Mouse (Mus musculus) hindbrain, postnatal 0 days (tissue): ENCODE data around the gene Gna12. TPM values are rescaled to one million over a fixed set of nuclear protein-coding genes. Genes with fewer than 3 reads are reported as not detected.

Experiments used
- ATAC-seq: fragments of 200-750 bp; cut with Nextera tagmentation; 2 replicates; pipeline ENCODE4 v1.8.0; 2017; ENCODE audit warnings: mild to moderate bottlenecking, moderate TSS enrichment, moderate library complexity
- DNase-seq: peaks from one replicate; pipeline ENCODE4 v3.0.0-alpha.2; 2015; ENCODE audit warnings: low spot score
- H3K27ac ChIP-seq: fragments of 300-500 bp; sonication (generic); 2 replicates; pipeline ENCODE4 v1.5.1; 2014; ENCODE audit warnings: mild to moderate bottlenecking
- H3K27me3 ChIP-seq: fragments of 300-500 bp; sonication (generic); 2 replicates; pipeline ENCODE4 v1.6.1; 2014; ENCODE audit warnings: low read length, mixed read lengths; ENCODE audit not compliant: insufficient read depth
- H3K36me3 ChIP-seq: fragments of 300-500 bp; sonication (generic); 2 replicates; pipeline ENCODE4 v1.6.1; 2014; ENCODE audit warnings: low read length, mixed read lengths; ENCODE audit not compliant: insufficient read depth
- H3K4me1 ChIP-seq: fragments of 300-500 bp; sonication (generic); 2 replicates; pipeline ENCODE4 v1.6.1; 2014; ENCODE audit warnings: antibody characterized with exemption, low read length, mixed read lengths; ENCODE audit not compliant: insufficient read depth
- H3K4me2 ChIP-seq: fragments of 300-500 bp; sonication (generic); 2 replicates; pipeline ENCODE4 v1.6.1; 2014; ENCODE audit warnings: low read depth, mild to moderate bottlenecking, low read length, moderate library complexity, mixed read lengths
- H3K4me3 ChIP-seq: fragments of 300-500 bp; sonication (generic); 2 replicates; pipeline ENCODE4 v1.5.1; 2014; ENCODE audit warnings: low read length
- H3K9ac ChIP-seq: fragments of 300-500 bp; sonication (generic); replicated peaks from 2 replicates; pipeline ENCODE4 v1.6.1; 2014; ENCODE audit warnings: mild to moderate bottlenecking, low read length, moderate library complexity, mixed read lengths
- H3K9me3 ChIP-seq: fragments of 300-500 bp; sonication (generic); 2 replicates; pipeline ENCODE4 v1.6.1; 2016; ENCODE audit warnings: low read length, mixed read lengths
- CTCF ChIP-seq: IDR thresholded peaks from 2 replicates; pipeline ENCODE4 v1.5.1; 2016; ENCODE audit warnings: antibody characterized with exemption, control low read depth, low read depth
- WGBS: fragments of 180-500 bp; shearing (Covaris S2); extraction: QIAGEN DNeasy Blood & Tissue Kit; methylation state at CpG from one replicate; pipeline ENCODE4 v1.1.7; 2014; 5-methylcytosine and 5-hydroxymethylcytosine counted together
- polyA plus RNA-seq: library from polyadenylated mRNA; unstranded; fragments of >200 nt; fragmentation: Nextera tagmentation; extraction: Ambion mirVana; gene quantifications from 2 replicates; pipeline ENCODE4 v1.2.1, GENCODE M21; 2015
- total RNA-seq: library from RNA; depleted of rRNA; stranded (reverse); fragments of >200 nt; gene quantifications from 2 replicates; pipeline ENCODE4 v1.2.3, GENCODE M21; 2014; rRNA removed

Gene Gna12
- total and polyA plus RNA-seq, 2 experiments from 2014 or later = 35.9 to 201 TPM

GRCm38 (mm10) chr5:140710315-140710714 is 119.9 kb downstream of the Gna12 start:
- H3K27ac ChIP-seq = no peak overlapping the region
- DNase-seq (no peak), ATAC-seq (no peak)
- H3K4me3 ChIP-seq = no peak overlapping the region
- H3K27me3 ChIP-seq = no peaks in the 10 kb centered on the region
- no peak for TF ChIP-seq CTCF
- H3K36me3 ChIP-seq = peaks cover 56% of the 10 kb centered on the region
- 88% methylated on average over 6 of the region's 6 CpGs for WGBS
- no peak overlapping the region for H3K9ac ChIP-seq
- H3K4me1 ChIP-seq = no peaks in the 10 kb centered on the region; the same call in 1 of the 2 replicates
- no peak overlapping the region for H3K4me2 ChIP-seq
- no peaks in the 10 kb centered on the region for H3K9me3 ChIP-seq

Other genes with a start within 250 kb of the Gna12 start
- 81.4 and 112 TPM in 2 replicates for gene Lfng, start 223.1 kb downstream of the Gna12 start, total RNA-seq
- gene Lfng, start 223.1 kb downstream of the Gna12 start, polyA plus RNA-seq = 29.7 and 35.1 TPM in 2 replicates
- 253 and 260 TPM in 2 replicates for gene Ttyh3, start 181.4 kb downstream of the Gna12 start, total RNA-seq
- 53.5 and 60.3 TPM in 2 replicates for gene Ttyh3, start 181.4 kb downstream of the Gna12 start, polyA plus RNA-seq
- gene Iqce, start 128.1 kb downstream of the Gna12 start, total RNA-seq = 19.1 and 43.1 TPM in 2 replicates
- gene Iqce, start 128.1 kb downstream of the Gna12 start, polyA plus RNA-seq = 22.1 and 24.8 TPM in 2 replicates
- gene Brat1, start 125.4 kb downstream of the Gna12 start, total RNA-seq = 44.6 and 46.7 TPM in 2 replicates
- gene Brat1, start 125.4 kb downstream of the Gna12 start, polyA plus RNA-seq = 17.9 and 18.1 TPM in 2 replicates
- gene Amz1, start 106.3 kb downstream of the Gna12 start, total RNA-seq = 11.8 and 12.6 TPM in 2 replicates
- gene Amz1, start 106.3 kb downstream of the Gna12 start, polyA plus RNA-seq = 9.4 and 9.7 TPM in 2 replicates
- gene Card11, start 170.2 kb upstream of the Gna12 start, total RNA-seq = 0.18 TPM in 1 of 2 replicates, not detected in the other
- 0.18 TPM in 1 of 2 replicates, not detected in the other for gene Card11, start 170.2 kb upstream of the Gna12 start, polyA plus RNA-seq